10 mouse cellular contexts compared by ENCODE assay signal in the genomic region with DNA sequence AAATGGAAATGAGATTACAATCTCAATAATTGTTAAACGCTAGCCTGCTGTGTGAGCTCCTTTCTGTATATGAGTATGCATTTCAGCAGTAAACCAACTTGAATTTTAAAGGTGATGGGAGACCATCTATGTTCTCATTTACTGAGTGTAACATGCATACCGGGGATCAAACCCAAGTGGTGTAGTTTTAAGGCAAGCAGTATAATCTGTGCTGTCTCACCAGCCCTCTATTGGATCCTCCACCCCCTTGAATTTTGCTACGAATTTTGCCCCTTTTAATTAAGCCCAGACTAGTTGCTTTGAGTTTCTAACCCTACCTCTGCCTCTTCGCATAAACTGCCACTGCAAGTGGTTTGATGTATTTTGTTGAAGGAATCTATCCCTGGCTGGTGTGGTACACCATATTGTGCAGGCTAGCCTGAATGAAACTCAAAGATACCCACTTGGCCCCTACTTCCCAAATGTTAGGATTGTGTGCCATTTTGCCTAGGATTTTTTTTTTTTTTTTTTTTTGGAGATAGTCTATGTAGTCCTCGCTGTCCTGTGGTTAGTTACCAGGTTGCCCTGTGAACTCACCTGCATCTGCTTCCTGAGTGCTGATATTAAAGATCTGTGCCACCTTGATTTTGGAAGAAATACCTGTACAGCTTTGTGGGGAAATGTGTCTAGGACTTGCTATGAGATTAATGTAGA. TPM values are rescaled to one million over a fixed set of nuclear protein-coding genes. Genes with fewer than 3 reads are reported as not detected.
DNase-seq lines count a peak whose midpoint lies in the region; ATAC-seq lines count a peak whose summit lies in the region.
"Had no signal": no experiment of that assay in that cellular context is flagged by ENCODE, and none has a peak within 500 bp of the region (broad histone marks: within the 10 kb centered on the region; RNA-seq: fewer than 3 reads in every experiment).

No protein-coding gene starts in this region.

- H3K4me1 ChIP-seq in kidney, embryonic 15.5 days = peaks cover 38% of the 10 kb centered on the region
- H3K4me1 ChIP-seq in hindbrain, embryonic 15.5 days (replicated peaks) = peaks cover 36% of the 10 kb centered on the region
- peaks cover 37% of the 10 kb centered on the region for H3K4me1 ChIP-seq in midbrain, embryonic 15.5 days

- H3K27me3 ChIP-seq in kidney, embryonic 15.5 days = no peaks in the 10 kb centered on the region
- no peaks in the 10 kb centered on the region for H3K27me3 ChIP-seq in hindbrain, embryonic 15.5 days
- H3K27me3 ChIP-seq in midbrain, embryonic 15.5 days (replicated peaks) = no peaks in the 10 kb centered on the region

- H3K4me3 ChIP-seq in kidney, embryonic 15.5 days (replicated peaks) = peak overlapping the region; percentile 52
- H3K4me3 ChIP-seq in hindbrain, embryonic 15.5 days = peak overlapping the region; percentile 50
- peak overlapping the region; percentile 39 for H3K4me3 ChIP-seq in midbrain, embryonic 15.5 days

- H3K9ac ChIP-seq in kidney, embryonic 15.5 days = peak overlapping the region; percentile 53; the same call in 1 of the 2 replicates
- H3K9ac ChIP-seq in hindbrain, embryonic 15.5 days = no peak overlapping the region; the same call in none of the 2 replicates
- H3K9ac ChIP-seq in midbrain, embryonic 15.5 days = no peak overlapping the region; the same call in 1 of the 2 replicates

- no peaks in the 10 kb centered on the region for H3K9me3 ChIP-seq in kidney, embryonic 15.5 days (replicated peaks)
- H3K9me3 ChIP-seq in hindbrain, embryonic 15.5 days = no peaks in the 10 kb centered on the region
- H3K9me3 ChIP-seq in midbrain, embryonic 15.5 days = no peaks in the 10 kb centered on the region

- peaks cover 26% of the 10 kb centered on the region for H3K36me3 ChIP-seq in kidney, embryonic 15.5 days
- H3K36me3 ChIP-seq in hindbrain, embryonic 15.5 days = peaks cover 10% of the 10 kb centered on the region; the same call in 1 of the 2 replicates
- no peaks in the 10 kb centered on the region for H3K36me3 ChIP-seq in midbrain, embryonic 15.5 days (replicated peaks)

- DNase-seq in kidney, postnatal 25 days = no peak
- DNase-seq in adipocyte (ENCODE audit: low spot score) = peak; percentile 53
- DNase-seq in left cerebral cortex, adult 11 months (ENCODE audit: low spot score) = no peak
- DNase-seq in frontal cortex, postnatal 14 days (ENCODE audit: low spot score in 2 of 2) = no peak
- DNase-seq: adrenal gland, postnatal 10 days; thymus, postnatal 4 days had no signal

- H3K27ac ChIP-seq in kidney, embryonic 15.5 days = no peak overlapping the region
- no peak overlapping the region for H3K27ac ChIP-seq in hindbrain, embryonic 15.5 days (replicated peaks)
- H3K27ac ChIP-seq in midbrain, embryonic 15.5 days = no peak overlapping the region

- peak overlapping the region; percentile 90 for H3K4me2 ChIP-seq in kidney, embryonic 15.5 days
- H3K4me2 ChIP-seq in hindbrain, embryonic 15.5 days = peak overlapping the region; percentile 98
- H3K4me2 ChIP-seq in midbrain, embryonic 15.5 days = peak overlapping the region; percentile 81

- 76% methylated on average over 5 of the region's 5 CpGs for WGBS in kidney, embryonic 15.5 days
- WGBS in hindbrain, embryonic 15.5 days = 63% methylated on average over 5 of the region's 5 CpGs
- 65% methylated on average over 5 of the region's 5 CpGs for WGBS in midbrain, embryonic 15.5 days

- ATAC-seq in kidney, embryonic 15.5 days (replicated peaks; ENCODE audit: low FRiP score) = no peak
- ATAC-seq in hindbrain, embryonic 15.5 days (ENCODE audit: low FRiP score, low read depth) = no peak
- ATAC-seq in midbrain, embryonic 15.5 days (replicated peaks) = no peak
- ATAC-seq in cerebellum, adult (ENCODE audit: insufficient number of reproducible peaks, low FRiP score, low TSS enrichment) = no peak

RNA-seq across cellular contexts. Expression of gene Ubb, which starts 3.3 kb away (rescaled TPM):
- polyA plus RNA-seq in kidney, embryonic 15.5 days (2015; fragmentation: Nextera tagmentation; extraction: Ambion mirVana) = 3,192 and 3,248 TPM in 2 replicates
- polyA plus RNA-seq in hindbrain, embryonic 15.5 days (2015; fragmentation: Nextera tagmentation; extraction: Ambion mirVana) = 4,365 and 4,386 TPM in 2 replicates
- polyA plus RNA-seq in midbrain, embryonic 15.5 days (2015; fragmentation: Nextera tagmentation; extraction: Ambion mirVana) = 4,689 and 4,874 TPM in 2 replicates

RNA-seq across cellular contexts. Expression of gene Cenpv, which starts 15.2 kb away (rescaled TPM):
- 19.4 and 20.0 TPM in 2 replicates for polyA plus RNA-seq in kidney, embryonic 15.5 days (2015; fragmentation: Nextera tagmentation; extraction: Ambion mirVana)
- 56.8 and 57.3 TPM in 2 replicates for polyA plus RNA-seq in hindbrain, embryonic 15.5 days (2015; fragmentation: Nextera tagmentation; extraction: Ambion mirVana)
- 67.0 and 67.3 TPM in 2 replicates for polyA plus RNA-seq in midbrain, embryonic 15.5 days (2015; fragmentation: Nextera tagmentation; extraction: Ambion mirVana)

RNA-seq across cellular contexts. Expression of gene Trpv2, which starts 20.0 kb away (rescaled TPM):
- 3.5 and 6.4 TPM in 2 replicates for polyA plus RNA-seq in kidney, embryonic 15.5 days (2015; fragmentation: Nextera tagmentation; extraction: Ambion mirVana)
- polyA plus RNA-seq in hindbrain, embryonic 15.5 days (2015; fragmentation: Nextera tagmentation; extraction: Ambion mirVana) = 30.9 and 31.2 TPM in 2 replicates
- 35.8 and 38.8 TPM in 2 replicates for polyA plus RNA-seq in midbrain, embryonic 15.5 days (2015; fragmentation: Nextera tagmentation; extraction: Ambion mirVana)
